Mouse (Mus musculus) forebrain, embryonic 16.5 days (tissue): Measurements from ENCODE around the gene Cplane1. TPM values are rescaled to one million over a fixed set of nuclear protein-coding genes. Genes with fewer than 3 reads are reported as not detected.

Experiments
- polyA plus RNA-seq: library from polyadenylated mRNA; unstranded; fragments of >200 nt; fragmentation: Nextera tagmentation; extraction: Ambion mirVana; gene quantifications from 2 replicates; pipeline ENCODE4 v1.2.1, GENCODE M21; 2015

Gene Cplane1
- polyA plus RNA-seq, 1 experiment from 2014 or later: 21.2 TPM

Other genes starting within 250 kb of the Cplane1 start
- gene Wdr70, start 69.9 kb upstream of the Cplane1 start, polyA plus RNA-seq: 60.3 and 71.0 TPM in 2 replicates
- 13.9 and 15.1 TPM in 2 replicates for gene Nup155, start 59.8 kb upstream of the Cplane1 start, polyA plus RNA-seq